Mouse (Mus musculus): Measurements from ENCODE around the gene Gm3264. TPM values are rescaled to one million over a fixed set of nuclear protein-coding genes. Genes with fewer than 3 reads are reported as not detected.

The Gm3264 gene
- total RNA-seq (2023), result not detected

DNA sequence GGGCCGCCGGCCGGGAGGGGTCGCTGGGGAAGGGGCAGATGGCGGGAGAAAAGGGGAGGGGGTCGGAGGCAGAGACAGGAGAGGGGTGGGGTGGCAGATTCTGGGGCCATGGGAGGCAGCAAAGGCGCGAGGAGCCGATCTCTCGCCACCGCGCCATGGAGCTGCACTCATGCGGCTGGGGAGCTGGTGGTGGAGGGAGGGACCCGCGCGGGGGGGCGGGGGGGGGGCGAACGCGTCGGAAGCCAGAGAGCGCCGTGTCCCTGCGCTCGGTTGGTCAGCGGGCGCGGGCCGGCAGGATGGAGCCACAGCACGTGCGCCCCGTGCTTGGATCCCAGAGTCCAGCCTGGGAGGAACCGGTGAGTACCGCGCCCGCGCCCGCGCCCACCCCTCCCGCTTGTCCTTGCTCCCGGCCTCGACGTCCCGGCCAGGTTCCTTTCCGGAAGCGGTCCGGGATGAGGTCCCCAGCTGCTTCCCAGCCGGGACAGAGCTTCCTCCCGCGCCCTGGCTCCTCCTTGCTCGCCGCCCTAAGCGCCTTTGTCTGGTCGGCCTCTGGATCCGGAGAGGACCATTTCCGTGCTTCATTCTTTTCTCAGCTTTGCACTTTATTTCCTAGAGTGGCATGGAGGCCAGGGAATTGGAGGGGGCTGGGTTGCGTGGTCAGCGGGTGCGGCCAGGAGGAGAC is at the start of gene Gm3264:
TSS of gene Gm3264 (plus strand) at position 278 of the 682 bp plus-strand sequence.

DNA sequence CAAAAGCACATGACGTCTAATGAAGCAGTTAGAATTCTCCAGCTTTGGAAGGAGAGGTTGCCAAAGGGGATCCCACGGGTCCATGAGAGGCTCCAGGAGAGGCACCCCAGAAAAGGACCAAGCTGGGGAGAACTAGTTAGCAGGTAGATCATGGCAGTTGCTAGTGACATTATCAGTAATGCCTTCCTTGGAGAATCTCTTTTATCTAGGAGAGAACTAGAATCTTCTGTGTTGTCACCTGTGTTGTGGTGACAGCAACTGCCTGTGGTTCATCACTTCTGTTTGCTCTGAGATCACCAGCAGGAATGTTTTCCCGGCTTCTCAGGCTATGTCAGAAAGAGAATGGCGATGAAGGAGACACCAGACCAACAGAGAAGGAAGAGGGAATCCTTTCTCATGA is 17.6 kb upstream of the Gm3264 start, which contains the start of gene Gm3269:
TSS of gene Gm3269 (plus strand) at position 301 of the 400 bp plus-strand sequence.

DNA sequence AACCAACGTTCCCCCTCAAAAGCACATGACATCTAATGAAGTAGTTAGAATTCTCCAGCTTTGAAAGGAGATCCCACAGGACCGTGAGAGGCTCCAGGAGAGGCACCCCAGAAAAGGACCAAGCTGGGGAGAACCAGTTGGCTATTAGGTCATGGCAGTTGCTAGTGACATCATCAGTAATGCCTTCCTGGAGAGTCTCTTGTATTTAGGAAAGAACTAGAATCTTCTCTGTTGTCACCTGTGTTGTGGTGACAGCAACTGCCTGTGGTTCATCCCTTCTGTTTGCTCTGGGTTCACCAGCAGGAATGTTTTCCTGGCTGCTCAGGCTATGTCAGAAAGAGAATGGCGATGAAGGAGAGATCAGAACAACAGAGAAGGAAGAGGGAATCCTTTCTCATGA is 36.7 kb downstream of the Gm3264 start, which contains the start of gene Gm3278:
TSS of gene Gm3278 (plus strand) at position 301 of the 400 bp plus-strand sequence.

Other genes starting within 250 kb of the Gm3264 start
- not detected for gene Gm8159, start 223.2 kb upstream of the Gm3264 start, total RNA-seq (2023)
- not detected for gene Gm3239, start 191.4 kb upstream of the Gm3264 start, total RNA-seq (2023)
- gene Gm7876, start 146.3 kb upstream of the Gm3264 start, total RNA-seq (2023), result not detected
- gene Gm3252, start 128.8 kb upstream of the Gm3264 start, total RNA-seq (2023), result not detected
- gene Gm9602, start 79.2 kb upstream of the Gm3264 start, total RNA-seq (2023), result not detected
- gene Gm3269, start 17.5 kb upstream of the Gm3264 start, total RNA-seq (2023), result not detected
- not detected for gene Gm3278, start 36.8 kb downstream of the Gm3264 start, total RNA-seq (2023)
- not detected for gene Gm8297, start 128.4 kb downstream of the Gm3264 start, total RNA-seq (2023)
- not detected for gene Gm3298, start 160.3 kb downstream of the Gm3264 start, total RNA-seq (2023)
- gene 4930555G01Rik, start 195.1 kb downstream of the Gm3264 start, total RNA-seq (2023), result not detected
- not detected for gene Gm8281, start 215.5 kb downstream of the Gm3264 start, total RNA-seq (2023)

All from CD4-positive naive resting alpha-beta T cell, adult 57 days (primary cell).